Mouse (Mus musculus) v-Abl transformed pro-B cells (cell line): ENCODE measurements at regions not wholly inside any gene's neighbourhood (a gene's known extent, or its start where the extent isn't known, plus 50 kb on each side); places are given as distances from the start of the nearest gene placed in this dataset.
"Not testable (repeated sequence)": the region's sequence is repeated elsewhere in the genome, so short reads cannot be mapped to it uniquely, and the experiment has no call there.

Experiments used
- in situ Hi-C, 2 experiments: fragments of 400-800 bp; cut with MboI; formaldehyde crosslinking; loops; one replicate each; pipeline ENCODE4 v1.15.1; 2025; ENCODE audit not compliant: unreplicated experiment in 2 of 2

GRCm38 (mm10) chr13:39566491-39566890, 605.8 kb upstream of the Slc35b3 start:
- in situ Hi-C loops, result no loop called here

GRCm38 (mm10) chr13:39537724-39538440, 577.2 kb upstream of the Slc35b3 start:
- in situ Hi-C loops, result no loop called here

GRCm38 (mm10) chr13:39526469-39526868, 565.8 kb upstream of the Slc35b3 start:
- in situ Hi-C loops, result no loop called here

GRCm38 (mm10) chr13:39523856-39524301, 563.2 kb upstream of the Slc35b3 start:
- in situ Hi-C loops, result no loop called here

GRCm38 (mm10) chr13:39523246-39523850, 562.7 kb upstream of the Slc35b3 start:
- in situ Hi-C loops, result no loop called here

- in situ Hi-C loops, result no loop called here
Observed at GRCm38 (mm10) chr13:39520846-39521245, 560.2 kb upstream of the Slc35b3 start.

- in situ Hi-C loops, result no loop called here
Observed at GRCm38 (mm10) chr13:39516106-39516505, 555.4 kb upstream of the Slc35b3 start.

- in situ Hi-C loops, result no loop called here
Observed at GRCm38 (mm10) chr13:39489806-39490205, 529.1 kb upstream of the Slc35b3 start.

GRCm38 (mm10) chr13:39472621-39473020, 511.9 kb upstream of the Slc35b3 start:
- in situ Hi-C loops, result no loop called here

- in situ Hi-C loops, result no loop called here
Observed at GRCm38 (mm10) chr13:39441799-39442198, 481.1 kb upstream of the Slc35b3 start.

- in situ Hi-C loops, result no loop called here
Observed at GRCm38 (mm10) chr13:39440907-39441306, 480.2 kb upstream of the Slc35b3 start.

GRCm38 (mm10) chr13:39440336-39440735, 479.7 kb upstream of the Slc35b3 start:
- in situ Hi-C loops, result no loop called here

- in situ Hi-C loops, result no loop called here
Observed at GRCm38 (mm10) chr13:39427996-39428395, 467.3 kb upstream of the Slc35b3 start.

- in situ Hi-C loops, result no loop called here
Observed at GRCm38 (mm10) chr13:39425944-39426343, 465.3 kb upstream of the Slc35b3 start.

- in situ Hi-C loops, result no loop called here
Observed at GRCm38 (mm10) chr13:39418127-39418526, 457.5 kb upstream of the Slc35b3 start.

- in situ Hi-C loops, result no loop called here
Observed at GRCm38 (mm10) chr13:39411471-39412251, 451.0 kb upstream of the Slc35b3 start.

- in situ Hi-C loops, result no loop called here
Observed at GRCm38 (mm10) chr13:39392589-39392988, 431.9 kb upstream of the Slc35b3 start.

GRCm38 (mm10) chr13:39392151-39392550, 431.5 kb upstream of the Slc35b3 start:
- in situ Hi-C loops, result not testable (repeated sequence)

GRCm38 (mm10) chr13:39376677-39377076, 416.0 kb upstream of the Slc35b3 start:
- in situ Hi-C loops, result no loop called here

GRCm38 (mm10) chr13:39376269-39376668, 415.6 kb upstream of the Slc35b3 start:
- in situ Hi-C loops, result no loop called here

- in situ Hi-C loops, result no loop called here
Observed at GRCm38 (mm10) chr13:39372565-39372964, 411.9 kb upstream of the Slc35b3 start.
